Mouse (Mus musculus): ENCODE data around the gene Apex2.

DNA sequence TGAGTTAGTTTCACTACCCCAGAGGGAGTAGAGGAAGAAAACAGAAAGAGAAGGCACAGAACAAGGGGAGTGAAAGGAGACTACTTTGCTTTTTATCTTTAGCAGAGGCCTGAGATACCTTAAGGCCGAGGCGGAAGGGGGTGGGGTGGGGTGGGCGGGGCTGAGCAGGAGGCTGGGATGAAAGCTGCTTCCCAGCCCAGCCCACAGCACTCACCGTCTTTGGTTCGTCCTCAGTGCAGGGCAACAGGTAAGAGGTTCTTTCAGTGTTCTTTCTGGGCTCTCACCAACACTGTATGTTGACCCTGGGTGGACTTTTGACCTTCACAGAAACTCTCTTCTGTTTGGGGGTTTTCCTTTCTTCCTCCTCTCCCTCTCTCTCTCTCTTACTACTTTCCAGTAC is 42.4 kb downstream of the Apex2 start, which contains the start of gene Alas2:
- no peak for TF ChIP-seq POLR2A (IDR thresholded peaks at IDR 0.05; ENCODE audit: insufficient read depth, low read depth, low read length)
- no peak for TF ChIP-seq CTCF (IDR thresholded peaks at IDR 0.05; ENCODE audit: insufficient read depth, low read depth, low read length)

All from olfactory bulb, adult 2 months (tissue).